Mouse (Mus musculus) mature B cell (primary cell): Measurements from ENCODE around the gene Nolc1.

Source experiments
- in situ Hi-C: fragments of 300-500 bp; cut with MboI; formaldehyde crosslinking; loops from 2 replicates; pipeline ENCODE4 v1.14.3; 2019

Gene Nolc1

DNA sequence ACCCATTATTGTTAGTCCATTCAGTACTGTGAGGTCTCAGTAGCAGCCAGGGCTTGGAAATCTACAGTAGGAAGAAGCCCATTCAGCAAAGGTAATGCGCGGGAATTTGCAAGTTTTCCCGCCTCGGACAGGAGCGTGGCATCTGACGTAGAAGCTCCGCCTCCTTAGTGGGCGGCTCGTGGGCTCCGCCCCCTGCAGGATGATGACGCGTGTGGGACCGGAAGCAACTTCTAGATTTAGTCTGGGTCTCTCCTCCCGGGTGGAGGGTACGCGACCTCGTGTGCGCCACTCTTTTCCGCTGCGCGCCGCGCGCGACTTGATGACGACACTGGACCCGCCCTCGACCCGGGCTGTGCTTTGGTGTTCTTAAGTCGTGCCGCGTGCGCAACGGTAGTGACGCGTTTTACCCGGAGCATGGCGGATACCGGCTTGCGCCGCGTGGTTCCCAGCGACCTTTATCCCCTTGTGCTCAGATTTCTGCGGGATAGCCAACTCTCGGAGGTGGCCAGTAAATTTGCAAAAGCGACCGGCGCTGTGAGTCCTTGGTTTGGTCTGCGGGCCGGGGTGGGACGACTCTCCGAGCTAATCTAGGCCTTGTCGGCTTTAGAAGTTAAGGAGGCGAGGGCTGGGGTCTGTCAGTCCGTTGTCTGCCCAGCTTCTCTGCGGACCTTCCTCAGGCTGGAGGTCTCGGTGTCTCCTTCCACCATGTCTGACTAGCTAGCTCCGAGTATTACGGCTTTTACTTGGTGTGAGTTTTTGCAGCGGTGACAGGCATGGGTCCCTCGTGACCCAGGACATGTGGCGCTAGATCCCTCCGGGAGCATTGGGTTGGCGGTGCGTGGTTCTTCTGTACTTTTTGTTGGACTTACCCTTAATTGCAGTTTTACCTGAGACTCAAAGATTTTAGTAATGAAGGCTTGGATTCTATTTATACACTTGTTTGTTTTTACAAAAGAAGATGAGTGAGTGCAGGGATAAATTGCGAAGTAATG is at the start of gene Nolc1:
Gene Nolc1 (plus strand): TSS at position 248 of the 992 bp plus-strand sequence.
- in situ Hi-C loops: no loop called here

DNA sequence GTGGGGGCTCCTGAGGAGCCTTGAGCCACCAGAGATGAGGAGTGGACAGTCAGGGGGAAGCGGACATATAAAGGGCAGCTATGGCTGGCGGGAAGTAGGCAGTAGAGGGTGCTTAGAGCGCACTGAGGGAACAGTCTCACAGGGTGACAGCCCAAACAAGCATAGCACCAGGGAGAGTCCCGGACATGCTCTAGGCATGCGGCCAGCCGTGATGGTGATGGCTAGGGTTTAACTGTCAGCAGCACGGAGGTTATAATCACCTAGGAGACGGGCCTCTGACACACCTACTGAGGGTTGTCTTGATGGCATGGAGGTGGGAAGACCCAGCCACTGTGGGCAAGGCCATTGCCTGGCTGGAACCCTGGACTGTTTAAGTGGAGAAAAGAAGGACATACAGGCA is 49.1 kb upstream of the Nolc1 start:
- in situ Hi-C loops: no loop called here

DNA sequence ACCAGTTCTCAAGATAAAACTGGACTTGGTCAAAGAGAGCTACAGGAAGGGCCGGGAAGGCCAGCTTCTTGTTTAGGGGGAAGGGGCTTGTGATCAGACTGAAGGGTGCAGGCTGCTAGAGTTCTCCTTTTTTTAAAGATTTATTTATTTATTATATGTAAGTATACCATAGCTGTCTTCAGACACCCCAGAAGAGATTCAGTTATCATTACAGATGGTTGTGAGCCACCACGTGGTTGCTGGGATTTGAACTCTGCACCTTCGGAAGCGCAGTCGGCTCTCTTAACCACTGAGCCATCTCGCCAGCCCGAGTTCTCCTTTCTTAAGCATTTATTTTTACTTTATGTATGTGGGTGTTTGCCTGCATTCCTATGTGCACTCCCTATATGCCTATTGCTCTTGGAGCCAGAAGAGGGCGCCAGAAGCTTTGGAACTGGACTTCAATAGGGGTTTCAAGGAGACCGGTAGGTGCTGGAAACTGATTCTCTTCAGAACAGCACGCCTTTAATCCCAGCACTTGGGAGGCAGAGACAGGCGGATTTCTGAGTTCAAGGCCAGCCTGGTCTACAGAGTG is 46.8 kb upstream of the Nolc1 start:
- in situ Hi-C loops: no loop called here

DNA sequence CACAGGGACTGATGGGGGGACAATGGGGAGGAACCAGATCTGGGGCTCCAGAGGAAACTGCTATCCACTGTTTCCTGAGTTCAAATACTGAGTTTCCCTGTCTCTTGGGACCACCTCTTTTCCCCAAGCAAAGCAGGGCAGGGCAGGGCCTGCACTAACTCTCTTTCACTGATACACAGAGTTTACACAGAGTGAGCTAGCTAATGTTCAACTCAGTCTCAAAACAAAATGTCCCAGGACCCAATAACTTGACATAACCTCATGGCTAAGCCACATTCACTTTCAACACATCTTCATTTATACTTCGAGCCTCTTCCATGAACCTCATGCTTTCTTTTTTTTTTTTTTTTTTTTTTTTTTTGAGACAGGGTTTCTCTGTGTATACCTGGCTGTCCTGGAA is 46.0 kb upstream of the Nolc1 start:
- in situ Hi-C loops: no loop called here

DNA sequence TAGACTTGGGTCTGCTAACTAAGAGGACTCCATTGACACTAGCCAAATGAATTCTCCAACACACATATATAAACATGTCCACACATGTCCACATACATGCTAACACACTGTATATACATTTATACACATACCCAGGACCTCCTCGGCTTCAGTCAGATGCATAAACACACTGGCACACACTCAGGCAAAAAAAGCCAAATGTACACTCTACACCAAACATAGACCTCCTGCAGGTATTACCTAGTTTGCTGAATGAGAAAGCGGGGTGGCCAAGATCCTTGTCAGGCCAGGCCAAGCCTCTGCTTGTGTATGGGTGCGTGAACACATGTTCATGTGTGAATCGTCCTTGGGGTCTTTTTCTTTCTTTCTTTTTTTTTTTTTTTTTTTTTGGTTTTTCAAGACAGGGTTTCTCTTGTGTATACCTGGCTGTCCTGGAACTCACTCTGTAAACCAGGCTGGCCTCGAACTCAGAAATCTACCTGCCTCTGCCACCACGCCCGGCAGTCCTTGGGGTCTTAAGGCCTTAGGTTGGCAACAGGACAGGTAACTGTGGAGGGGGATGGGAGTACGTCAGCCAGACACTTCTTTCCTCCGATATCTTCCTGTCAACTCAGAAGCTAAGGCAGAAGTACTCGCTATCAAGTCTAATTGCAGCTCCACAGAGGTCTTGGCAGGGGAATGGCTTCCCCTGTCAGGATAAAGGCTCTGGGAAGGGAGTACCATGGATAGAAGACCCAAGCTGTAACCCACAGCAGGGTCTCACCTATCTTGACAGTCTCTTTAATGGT is 45.3 kb upstream of the Nolc1 start:
- in situ Hi-C loops: no loop called here

DNA sequence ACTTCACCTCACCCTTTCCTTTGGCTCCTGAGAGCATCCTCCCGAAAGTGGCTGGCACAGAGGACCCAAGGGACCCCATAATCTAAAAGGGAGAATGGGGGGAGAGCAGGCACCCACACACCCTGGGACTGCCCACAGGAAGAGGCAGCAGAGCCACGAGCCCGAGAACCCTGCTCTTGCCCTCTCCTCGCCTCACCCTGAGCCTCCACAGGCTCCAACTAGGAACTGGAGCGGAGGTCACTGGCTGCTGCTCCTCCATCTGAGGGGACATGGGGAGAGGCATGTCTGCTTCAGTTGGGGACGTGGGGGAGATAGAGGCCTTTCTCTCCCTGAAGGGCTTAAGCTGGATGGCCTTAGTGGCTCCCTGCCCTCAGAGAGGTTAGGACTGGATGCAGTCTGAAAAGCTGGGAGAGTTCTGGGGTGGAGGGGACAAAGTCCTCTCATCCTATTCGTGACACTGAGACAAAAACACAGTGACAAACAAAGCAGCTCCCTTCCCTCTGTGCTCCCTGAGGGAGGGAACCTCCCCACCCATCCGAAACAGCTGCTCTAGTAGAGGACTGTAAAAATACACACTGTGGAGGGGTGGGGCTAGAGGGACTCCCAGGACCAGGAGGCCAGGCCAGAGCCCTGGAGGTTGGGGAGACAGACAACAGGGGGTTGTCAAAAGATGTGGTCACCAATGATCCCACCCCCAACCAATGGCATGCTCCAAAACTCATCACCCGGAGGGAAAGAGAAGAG is 43.8 kb upstream of the Nolc1 start:
- in situ Hi-C loops: no loop called here

DNA sequence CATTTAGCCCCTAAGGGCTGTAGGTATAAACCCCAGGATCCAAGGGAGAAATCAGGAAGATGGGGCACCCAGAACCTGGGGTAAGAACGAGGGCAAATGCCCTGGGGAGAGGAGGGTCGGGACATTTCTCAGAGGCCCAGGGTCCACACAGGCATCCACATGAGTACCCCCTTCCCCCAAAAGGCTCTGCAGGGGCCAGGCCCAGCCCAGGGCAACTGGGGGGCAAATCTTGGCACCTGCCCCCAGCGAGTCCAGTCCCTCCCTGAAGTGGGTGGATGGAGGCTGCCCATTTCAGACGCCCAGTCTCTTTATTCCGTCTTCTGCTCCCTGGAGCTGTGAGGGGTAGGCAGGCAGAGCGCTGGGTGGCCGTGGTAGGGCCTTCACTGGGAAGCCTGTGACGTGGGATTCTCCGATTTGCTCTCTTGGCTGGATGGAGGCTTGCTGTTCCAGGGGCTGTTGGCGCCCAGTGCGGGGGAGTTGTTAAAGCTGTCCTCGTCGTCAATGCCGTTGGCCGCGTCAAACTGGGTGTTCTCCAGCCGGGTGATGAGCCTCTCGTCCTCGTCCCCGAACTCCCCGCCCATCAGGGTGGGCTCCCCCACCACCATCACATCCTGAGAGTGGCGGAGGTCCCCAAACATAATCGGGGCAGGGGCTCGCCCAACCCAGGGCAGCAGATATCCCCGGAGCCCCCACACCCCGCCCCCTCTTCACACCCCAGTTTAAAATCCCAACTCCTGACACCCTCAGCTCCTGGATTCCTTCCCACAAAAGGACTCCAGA is 42.7 kb upstream of the Nolc1 start:
- in situ Hi-C loops: no loop called here

DNA sequence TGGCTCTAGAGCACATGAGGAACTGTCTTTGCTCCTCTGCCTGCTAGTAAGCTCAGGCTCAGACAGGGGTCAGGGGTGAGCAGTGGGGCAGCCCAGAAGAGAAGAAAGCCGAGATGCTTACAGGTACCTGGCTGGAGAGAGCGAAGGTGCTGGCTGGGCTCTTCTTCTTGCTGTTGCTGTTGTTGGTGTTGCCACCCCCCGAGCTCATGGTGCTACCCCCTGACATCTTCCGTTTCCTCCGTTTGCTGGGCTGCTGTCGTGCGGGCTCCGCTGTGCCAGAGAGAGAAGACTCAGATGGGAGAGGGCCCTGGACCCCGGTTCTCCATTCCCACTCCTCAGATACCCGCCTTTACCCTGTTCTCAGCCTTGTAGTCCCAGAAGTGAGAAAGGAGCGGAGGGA is 41.8 kb upstream of the Nolc1 start:
- in situ Hi-C loops: no loop called here

DNA sequence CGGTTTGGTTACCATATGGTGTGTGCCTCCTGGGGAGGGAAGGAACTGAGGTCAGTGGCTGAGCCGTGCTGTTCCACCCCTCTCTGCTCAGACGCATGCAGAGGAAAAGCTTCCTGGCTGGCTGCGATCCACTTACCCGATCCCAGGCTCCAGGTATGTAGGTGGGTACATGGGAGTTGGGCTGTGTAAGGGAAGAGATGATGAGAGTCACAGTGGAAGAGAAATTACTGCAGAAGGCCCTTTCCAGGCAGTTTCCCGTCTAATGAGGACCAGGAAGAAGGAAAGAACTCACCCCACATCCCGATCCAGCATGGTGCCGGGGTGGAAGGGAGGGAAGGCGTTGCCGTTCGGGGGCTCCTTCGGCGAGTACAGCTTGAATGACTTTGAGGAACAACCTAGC is 39.7 kb upstream of the Nolc1 start:
- in situ Hi-C loops: no loop called here

DNA sequence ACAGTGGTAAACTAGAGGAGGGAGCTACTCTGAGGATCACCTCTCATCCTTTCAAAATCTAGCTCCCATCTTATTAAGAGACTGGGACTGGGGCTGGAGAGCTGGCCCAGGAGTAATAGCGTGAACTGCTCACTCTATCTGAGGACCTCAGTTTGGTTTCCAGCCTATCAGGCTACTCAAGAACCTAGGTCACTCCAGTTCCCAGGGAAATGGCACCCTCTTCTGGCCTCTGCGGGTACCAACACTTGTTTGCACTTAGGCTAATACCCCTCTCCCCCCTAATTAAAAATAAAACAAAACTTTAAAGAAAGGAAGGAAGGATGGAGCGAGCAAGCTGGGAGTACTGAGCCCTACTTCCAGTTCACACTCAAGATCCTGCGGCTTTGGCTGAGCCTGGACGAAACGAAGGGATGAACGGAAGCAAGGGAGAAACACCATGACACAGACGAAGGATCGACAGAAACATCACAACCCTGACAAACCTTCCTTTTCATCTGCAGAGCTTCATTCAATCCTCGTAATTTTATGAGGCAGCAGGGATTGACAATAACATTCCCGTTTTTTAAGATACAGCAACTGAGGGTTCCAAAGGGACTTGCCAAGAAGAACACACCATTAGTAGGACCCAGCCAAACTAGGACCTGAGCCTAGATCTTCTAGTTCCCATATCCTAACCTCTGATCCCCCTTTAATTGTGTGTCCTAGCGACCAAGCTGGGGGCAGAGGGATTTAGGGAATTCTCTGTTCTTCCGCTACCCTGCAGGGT is 39.0 kb upstream of the Nolc1 start:
- in situ Hi-C loops: no loop called here

DNA sequence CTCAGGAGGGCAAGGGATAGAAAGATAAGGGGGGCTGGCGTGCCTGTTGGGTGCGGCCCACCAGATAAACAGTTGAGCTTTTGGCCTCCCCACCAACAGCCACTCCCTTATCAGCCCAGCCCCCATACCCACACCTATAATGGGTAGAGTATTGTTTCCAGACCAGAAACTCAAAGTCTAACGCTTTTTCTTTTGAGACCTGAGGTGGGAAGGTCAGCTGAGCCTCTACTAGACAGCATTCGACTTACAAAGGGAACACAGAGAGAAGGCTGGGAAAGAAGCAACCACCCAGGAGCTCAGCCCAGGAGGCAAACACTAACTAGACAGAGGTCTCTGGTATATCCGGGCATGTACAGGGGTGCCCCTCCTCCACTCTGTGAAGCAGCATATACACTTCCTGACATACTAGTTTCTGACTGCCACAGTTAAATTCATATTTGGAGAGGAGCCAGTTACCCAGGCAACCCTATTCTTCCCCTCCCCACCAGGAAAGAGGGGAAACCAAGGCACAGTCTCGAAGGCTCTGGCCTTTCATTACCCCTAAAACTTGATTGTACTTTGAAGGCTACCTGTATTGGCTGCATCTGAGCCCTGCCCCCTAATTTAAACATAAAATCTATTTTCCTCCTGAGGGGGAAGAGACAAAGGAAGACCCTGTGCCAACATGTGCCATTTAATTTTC is 38.3 kb upstream of the Nolc1 start:
- in situ Hi-C loops: no loop called here

DNA sequence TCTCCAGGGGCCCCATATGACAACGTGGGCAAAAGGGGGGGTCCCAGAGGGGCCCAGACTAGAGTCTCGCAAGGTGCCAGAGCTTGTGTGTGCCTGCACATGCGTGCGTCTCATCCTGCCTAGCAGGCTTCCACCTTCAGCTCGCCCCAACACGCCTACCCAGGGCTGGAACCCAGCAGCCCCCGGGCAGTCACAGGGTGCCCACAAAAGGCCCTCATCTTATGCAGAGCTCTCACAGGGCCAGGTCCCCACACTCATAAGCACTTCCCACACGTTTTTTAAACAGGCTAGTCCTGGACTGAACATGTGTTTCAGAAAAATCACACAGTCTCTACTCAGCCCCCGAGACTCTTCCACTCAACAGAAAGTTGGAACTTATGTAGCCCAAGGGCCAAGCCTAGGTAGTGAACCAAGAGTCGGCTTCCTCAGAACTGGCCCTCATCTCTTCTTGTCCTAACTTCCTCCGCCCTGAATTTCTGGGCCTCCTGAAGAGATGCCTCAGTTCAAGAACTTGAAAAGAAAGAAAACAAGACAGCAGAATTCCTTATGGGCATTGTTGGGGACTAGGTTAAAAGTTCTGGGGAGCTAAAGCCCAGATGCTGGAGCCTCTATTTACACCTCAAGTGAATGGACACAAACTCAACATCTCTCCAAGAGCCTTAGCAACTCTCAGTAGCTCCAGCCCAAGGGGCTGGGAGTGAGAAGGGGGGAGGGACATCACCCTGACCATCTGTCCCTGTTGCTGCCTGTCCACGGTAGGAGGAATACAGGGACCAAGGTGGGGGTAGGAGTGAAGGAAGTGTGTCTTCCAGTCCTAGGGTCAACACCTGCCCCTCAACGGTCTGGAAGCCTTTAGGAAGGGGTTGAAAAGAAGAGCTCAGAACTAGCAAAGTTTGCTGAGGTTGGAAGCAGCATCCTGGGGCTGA is 37.5 kb upstream of the Nolc1 start:
- in situ Hi-C loops: no loop called here

DNA sequence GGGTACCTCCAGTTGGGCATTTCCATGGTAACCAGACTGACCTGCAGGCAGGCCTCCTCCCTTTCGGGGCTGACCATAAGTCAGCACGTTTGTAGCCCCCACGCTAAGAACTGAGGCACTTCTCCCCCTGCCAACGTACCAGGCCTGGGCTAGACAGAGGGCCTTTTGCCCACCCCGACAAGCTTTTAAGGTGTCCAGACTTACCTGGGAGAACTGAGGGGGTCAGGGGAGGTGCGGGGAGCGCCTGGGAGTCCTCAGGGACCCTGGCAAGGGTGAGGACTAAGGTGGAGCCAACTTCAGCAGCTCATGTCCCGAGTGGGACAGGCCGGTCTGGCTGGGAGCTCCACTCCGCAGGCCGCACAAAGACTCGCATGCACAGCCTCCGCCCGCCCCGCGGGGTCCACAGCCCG is 36.8 kb upstream of the Nolc1 start:
- in situ Hi-C loops: no loop called here

DNA sequence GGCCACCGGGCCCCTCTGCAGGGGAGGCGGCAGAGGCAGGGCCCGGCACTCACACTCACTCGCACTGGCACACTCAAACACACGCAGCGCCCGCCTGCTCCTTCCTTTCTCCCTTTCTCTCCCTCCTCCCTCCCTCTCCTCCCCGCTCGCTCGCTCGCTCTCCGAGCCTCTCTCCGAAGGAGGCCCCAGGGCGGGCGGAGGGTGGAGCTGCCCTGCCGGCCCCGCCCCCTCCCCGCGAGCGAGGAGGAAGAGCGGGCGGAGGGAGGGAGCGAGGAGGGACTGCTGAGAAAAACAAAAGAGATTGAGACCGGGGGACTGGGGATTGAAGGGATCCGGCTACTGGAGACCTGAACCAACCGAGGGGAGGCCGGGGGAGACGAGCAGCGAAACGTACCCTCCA is 36.2 kb upstream of the Nolc1 start:
- in situ Hi-C loops: no loop called here

DNA sequence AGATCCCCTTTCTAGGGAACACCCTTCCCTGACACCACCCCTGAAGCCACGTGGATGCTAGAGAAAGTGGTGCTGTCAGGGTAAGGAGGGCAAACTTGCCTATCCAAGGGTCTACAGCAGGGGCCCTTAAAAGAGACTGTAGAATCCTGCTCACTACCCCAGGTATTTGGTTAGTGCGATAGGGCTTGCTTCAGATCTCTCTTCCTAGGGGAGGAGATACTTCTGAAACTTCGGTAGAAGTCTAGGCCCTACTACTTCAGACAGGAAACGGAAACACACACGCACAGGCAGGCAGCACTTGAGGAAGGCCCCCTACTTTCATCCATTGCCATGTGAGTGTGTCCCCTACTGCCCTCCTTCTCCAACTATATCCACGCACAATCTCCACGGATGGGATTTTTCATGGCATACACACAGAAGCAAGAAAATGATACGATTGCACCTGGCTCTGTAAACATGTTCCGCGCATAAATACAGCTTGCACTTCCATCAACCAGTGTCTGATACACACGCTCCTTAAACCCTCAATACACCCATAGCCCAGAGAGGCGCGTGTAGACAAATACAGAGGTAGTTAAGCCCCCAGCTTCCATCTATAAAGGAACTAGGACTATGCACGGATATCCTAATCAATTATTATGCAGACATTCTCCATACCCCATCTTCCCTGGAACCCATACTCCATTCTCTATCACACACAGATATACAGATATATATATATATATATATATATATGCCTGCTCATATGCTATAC is 35.3 kb upstream of the Nolc1 start:
- in situ Hi-C loops: no loop called here

DNA sequence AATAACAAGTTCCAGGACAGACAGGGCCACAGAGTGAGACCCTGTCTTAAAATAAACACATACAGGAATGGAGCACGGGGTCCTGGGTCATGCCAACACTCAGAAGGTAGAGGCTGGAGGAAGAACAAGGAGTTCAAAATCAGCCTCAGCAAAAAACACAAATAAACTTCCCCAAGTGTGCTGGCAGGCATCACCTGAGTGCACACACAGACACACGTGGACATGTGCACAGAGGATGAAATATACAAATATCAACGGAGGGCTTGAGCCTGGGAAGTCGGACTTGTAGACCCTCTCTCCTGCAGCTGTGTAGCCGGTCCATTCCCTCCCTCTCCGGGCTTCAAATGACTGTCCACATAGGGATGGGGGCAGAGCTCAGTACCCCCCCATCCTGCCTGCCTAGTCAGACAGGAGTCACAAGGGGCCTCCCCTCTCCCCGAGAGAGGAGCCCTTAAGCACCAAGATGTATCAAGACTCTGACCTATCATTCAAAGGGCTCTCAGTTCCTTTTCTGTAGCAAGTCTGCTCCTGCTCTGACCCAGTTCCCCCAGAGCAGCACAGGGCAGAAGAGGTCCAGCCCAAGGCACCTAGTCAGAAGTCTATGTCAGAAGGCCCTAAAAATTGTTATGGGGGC is 34.2 kb upstream of the Nolc1 start:
- in situ Hi-C loops: no loop called here

DNA sequence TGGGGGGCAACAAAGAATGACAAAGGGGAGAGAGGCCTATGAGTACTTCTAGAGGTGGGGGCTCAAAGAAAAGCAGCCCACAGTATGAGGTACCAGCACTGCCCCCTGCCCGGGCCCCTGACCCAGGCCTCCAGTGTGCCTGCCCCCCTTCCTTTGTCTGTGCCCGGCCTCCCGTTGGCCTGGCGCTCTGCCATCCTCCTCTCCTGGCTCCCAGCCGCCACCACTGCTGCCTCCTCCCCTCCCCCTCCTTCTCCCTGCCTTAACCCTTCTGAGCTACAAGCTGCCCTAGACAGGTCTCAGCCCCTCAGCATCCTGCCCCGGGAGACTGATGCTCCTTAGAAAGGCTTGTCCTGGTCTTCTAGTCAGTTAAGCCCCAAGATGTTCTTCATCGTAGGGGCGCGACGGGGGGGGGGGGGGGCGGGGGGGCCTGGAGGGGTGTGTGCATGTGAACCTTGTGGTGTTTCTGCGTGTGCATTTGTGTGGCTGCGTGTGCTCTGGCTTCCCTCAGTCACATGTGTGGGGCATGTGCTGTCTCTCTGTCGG is 33.7 kb upstream of the Nolc1 start:
- in situ Hi-C loops: no loop called here
